Mouse (Mus musculus) mesoderm, embryonic 11.5 days (tissue): ENCODE measurements at regions not wholly inside any gene's neighbourhood (a gene's known extent, or its start where the extent isn't known, plus 50 kb on each side); places are given as distances from the start of the nearest gene placed in this dataset.

Experiments used
- DNase-seq: peaks from one replicate; pipeline ENCODE4 v3.0.0-alpha.2; 2012; ENCODE audit warnings: low read depth, low spot score

DNA sequence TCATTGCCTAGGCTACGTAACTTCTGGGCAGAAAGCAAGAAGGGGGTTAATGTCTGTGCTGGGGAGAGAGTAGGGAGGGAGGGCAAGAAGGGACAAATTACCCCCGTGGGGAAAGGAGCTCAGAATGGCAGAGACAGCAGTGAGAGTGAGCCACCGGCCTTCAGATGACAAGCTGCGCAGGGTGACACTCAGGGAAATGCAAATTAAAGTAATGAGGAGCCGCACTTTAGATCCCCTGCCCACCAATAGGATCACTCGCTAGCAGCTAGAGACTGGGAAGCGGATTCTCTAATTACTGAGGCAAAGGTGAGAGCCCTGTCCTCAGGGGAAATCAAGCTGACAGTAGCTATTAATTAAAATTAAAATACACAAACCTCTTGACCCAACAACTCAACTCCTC is 202.5 kb downstream of the Arhgef10l start:
- DNase-seq, result no peak

DNA sequence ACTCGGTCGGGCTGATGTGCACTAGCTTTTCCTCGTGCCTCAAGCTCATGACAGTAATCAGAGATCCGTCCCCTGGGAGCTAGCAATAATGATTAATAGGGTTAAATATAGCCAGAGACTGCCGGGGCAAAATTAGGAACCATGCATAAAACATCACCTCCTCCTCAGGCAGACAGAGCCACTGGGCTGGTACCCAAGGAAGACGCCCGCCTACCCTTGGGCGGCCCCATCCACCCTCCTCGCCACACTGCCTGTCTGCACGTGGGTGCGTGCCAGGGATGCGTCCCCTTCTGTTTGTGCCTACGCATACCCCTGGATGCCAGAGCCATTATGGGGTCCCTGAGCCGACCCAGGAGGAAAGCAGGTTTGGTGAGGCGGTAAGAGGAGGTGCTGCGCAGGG is 204.5 kb downstream of the Arhgef10l start:
- DNase-seq, result no peak

DNA sequence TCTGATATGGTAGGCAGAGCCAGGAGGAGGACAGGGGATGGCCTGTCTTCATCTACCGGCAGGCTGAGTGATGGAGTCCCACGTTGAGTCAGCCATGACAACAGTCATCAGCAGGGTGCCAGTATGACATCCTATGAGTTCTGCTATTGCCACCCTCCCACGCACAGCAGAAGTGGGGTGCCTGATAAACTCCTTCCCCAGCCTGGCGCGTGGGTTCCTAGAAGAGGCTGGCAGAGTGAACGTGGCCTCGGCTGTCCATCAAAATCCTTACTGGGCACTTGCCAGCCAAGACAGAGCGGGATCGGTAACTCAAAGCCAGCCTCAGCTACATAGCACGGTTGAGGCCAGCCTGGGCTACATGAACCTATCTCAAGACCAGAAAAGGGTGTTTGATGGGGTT is 202.5 kb upstream of the Igsf21 start:
- DNase-seq, result no peak

DNA sequence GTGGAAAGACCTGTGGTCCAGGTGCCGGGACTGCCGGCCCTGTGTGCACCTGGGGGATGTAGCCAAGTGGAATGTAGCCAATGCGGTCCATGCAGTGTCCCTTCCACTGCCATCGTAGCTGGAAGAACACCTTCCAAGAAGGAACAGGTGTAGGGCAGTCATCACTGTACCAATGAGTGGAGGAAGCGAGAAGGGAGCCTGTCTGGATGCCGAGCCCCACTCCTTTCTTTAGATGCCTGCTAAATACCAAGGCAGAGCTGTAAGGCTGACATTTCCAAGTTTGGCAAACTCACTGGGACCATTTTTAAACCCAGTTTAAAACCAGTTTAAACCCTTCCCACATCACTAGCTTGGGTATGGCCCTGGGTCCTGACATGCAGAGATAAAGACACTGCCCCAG is 199.9 kb upstream of the Igsf21 start:
- DNase-seq, result no peak

DNA sequence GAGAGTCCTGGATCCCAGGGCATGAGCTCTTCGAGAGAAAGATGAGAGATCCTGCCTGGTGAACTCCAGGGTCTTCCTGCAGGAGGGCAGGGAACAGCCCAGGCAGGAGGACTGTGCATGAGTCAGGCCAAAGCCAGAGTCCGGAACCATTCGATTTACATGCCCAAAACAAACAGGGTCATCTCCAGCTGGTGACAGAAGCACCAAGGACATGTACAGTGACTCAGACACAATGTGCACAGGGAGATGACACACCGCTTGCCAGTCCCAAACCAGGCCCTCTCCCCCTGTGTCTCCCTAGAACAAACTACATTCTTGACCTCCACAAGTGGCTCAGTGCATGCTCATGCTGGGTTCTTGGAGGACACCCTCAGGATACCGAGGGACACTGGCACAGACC is 199.3 kb upstream of the Igsf21 start:
- no peak for DNase-seq

DNA sequence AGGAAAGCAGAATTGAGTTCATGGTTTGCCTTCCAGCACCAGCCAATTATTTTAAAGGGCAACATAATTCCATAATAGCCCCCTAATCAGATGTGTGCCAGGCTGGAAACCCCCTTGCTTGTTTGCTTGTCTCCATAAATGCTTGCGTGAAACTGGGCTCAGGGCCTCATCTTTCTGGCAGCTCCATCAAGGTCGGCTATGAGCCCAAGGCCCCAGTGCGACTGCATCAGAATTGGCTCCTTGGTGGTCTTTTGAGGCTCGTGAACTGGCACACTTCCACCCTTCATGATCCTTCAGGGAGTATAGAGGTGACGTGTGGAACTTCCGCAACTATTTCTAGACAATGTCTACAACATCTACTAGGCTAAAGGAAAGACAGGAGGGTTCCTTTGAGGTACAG is 196.6 kb upstream of the Igsf21 start:
- no peak for DNase-seq

DNA sequence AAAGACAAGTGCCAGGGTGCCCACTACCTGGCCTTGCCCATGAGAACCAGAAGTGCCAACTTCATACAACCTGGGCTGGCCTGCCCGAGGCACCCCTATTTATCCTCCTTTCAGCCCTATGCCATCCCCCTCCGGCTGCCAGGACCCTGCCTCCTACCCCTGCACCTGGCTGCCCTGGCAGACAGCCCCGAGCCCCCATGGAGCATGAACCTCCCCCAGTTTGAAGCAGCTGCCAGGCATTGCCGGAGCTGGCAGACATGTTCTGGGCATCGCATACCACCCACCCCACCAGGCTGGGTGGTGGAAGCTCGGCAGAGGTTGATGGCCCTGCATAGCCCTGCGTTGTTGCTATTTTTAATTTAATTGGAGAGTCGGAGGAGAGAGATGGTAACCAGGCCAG is 195.2 kb upstream of the Igsf21 start:
- no peak for DNase-seq

DNA sequence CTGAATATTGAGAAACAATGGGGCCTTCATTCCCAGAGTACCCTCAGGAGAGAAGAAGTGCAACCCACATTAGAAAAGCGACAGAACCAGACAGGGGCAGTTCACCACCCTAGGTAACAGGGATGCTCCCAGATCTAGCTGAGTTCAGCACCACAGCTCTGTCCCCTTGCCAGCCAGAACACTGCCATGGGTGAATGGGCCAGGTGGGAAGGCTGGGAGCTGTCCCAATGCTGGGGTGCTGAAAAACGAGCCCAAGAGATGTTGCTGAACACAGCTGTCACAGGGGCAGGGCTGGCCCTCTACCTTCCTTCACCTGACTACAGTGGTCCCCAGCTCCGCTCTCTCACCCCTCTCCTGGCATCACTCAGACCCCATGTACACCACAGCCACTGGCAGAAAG is 193.3 kb upstream of the Igsf21 start:
- peak; percentile 80 for DNase-seq

DNA sequence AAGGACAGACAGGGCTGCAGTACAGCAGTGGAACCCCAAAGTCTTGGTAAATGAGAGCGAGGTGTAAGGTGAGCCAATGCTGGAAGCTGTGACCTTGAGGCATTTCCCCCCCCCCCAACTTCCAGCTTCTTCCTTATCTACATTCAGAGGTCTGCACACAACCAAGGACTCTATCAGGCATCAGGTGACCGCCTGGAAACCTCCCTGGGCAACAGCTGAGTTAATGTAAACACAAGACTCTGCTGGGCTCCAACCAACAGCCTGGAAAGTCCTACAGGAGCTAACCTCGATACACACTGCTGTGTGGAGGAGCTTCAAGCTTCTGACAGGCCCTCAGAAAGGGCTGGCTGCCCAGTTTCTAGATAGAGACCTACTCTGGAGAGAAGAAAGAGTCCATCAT is 189.4 kb upstream of the Igsf21 start:
- no peak for DNase-seq

DNA sequence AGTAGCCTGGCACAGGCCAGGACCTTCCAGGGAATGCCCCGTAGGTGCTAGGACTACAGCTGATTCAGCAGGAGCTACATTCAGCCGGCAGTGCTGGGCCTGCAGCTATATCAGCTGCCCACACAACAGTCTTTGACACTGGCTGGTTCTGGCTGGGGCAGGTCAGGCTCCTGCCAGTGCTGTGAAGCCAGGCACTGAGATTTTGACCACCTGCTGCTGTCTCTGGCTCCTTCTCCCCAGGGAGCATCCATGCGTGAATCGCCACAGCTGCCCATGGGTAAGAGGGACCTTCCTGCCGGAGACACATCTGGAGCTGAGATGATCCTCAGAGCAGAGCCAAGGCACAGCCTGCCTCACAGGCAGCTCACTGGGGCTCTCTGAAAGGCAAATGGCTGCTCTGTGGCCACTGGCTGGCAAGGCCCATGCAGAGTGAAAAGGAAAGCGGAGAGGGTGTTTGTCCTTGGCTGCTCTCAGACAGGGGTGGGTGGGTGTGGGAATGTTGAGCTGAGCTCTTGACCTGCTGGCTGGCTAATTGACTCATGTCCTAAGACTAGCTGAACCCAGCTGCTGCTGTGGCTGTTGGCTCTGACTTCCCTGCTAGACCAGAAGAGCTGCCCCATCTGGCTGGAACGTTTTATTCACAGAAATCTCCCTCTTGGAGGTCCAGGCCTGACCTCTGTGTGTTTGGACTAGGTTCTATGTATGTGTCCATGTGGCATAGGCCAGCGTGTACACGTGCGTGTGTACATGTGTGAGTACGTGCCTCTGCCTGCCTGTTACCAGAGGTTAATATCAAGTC is 187.4 kb upstream of the Igsf21 start:
- DNase-seq, result no peak

DNA sequence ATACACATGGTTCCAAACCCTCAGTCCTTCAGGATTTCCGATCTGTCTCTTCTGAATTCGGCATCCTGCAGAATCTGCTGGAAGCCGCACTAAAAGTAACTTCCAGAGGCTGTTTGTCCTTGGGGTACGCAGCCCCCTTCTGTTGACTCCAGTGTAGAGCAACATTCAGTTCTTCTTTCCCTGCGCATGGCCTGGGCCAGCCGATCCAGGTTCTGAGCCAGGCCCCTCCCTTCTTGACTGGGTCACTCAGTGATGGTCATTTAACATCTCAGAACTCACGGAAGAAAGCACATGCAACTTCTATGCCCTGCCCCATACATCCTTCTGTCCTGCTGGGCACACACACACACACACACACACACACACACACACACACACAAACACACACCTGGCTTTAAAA is 185.5 kb upstream of the Igsf21 start:
- DNase-seq, result no peak

DNA sequence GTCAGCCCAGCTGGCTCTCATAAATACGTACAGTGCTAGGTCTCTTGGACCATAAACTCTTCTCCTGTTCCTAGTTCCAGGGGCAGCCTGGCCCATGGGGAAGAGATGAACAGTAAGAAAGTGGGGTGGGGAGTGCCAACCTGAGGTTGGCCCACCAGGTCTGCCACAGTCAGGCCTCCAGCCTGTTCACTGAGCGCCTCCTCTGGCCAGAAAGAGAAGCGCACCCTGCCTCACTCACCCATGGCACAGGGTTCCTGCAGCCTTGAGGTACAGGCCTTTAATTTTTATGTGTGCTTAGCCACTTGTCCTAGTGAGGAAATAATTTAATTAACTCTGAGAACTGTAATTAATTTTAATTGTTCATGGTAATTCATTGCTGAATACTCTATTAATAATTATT is 180.5 kb upstream of the Igsf21 start:
- no peak for DNase-seq

DNA sequence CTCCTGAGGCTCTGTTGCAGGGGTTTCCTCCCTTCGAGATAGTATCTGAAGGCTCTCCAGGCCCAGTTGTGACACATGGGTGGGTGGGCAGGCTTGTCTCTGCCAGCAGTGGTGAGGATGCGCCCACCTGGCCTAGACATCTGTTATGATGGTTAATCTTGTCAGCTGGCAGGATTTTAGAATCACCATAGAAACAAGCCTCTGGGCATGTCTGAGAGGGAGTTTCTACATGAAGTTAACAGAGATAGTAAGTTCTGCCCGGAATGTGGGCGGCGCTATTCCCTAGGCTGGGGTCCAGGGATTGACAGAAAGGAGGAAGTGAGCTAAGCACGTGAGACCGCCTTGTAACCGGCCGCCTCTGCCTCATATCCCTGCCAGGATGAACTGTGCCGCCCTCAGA is 177.2 kb upstream of the Igsf21 start:
- DNase-seq, result no peak

DNA sequence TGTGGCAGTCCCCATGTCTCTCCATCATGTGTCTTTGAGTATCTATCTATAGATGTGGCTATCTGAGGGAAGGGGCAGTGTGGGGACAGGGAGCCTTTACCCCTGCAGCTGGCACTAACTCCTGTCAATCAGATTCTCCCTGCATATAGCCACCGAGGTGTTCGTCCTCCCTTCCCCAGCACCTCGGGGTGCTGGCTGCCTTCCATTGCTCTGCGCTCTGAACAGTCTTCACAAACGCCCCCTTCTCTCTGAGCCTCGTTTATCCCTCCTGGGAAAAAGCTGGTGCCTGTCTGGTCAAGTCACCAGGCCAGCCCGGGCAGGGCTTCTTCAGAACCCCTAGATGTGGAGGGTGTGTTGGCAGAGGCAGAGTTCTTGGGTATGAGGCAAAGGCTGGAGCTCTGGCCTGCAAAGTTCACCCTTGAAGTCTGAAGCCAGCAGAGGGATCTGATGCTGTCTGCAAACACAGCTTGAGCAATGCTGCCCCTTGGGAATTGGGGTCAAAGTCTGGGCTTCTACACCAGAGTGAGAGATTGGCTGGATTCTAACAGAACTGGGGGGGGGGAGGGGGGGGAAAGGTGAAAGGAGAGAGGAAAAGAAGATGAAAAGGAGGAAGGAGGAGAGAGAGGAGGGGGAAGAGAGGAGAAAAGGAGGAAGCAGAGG is 175.5 kb upstream of the Igsf21 start:
- no peak for DNase-seq

DNA sequence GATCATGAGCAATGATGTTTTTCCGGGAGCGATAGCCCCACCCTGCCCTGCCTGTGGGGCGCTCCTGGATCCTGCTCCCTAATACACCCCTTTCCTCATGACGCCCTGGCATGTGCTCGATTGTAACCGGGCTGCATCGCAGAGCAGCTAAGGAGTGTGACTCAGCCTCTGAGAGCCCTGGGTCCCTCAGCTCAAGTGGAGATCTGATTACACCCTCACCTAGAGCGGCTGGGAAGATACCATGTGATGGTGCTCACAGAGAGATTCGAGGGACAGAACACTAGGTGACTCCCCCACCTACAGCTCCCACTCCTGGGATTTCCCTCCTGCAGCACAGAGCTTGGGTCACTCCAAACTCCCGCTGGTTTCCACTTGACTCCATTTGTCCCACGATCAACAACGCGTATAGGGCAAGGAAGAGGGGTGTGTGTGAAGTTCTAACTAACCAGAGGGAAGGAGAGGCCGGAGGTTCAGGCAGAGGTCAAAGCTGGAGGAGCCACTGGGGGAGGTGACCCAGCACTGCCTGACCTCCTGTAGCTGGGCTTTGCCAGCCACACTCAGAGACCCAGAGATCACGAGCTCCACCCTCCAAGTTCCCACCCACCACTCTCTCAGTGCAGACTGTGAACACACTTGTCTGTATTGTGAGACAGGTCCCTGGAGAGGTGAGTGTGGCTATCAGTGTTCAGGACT is 173.3 kb upstream of the Igsf21 start:
- no peak for DNase-seq

DNA sequence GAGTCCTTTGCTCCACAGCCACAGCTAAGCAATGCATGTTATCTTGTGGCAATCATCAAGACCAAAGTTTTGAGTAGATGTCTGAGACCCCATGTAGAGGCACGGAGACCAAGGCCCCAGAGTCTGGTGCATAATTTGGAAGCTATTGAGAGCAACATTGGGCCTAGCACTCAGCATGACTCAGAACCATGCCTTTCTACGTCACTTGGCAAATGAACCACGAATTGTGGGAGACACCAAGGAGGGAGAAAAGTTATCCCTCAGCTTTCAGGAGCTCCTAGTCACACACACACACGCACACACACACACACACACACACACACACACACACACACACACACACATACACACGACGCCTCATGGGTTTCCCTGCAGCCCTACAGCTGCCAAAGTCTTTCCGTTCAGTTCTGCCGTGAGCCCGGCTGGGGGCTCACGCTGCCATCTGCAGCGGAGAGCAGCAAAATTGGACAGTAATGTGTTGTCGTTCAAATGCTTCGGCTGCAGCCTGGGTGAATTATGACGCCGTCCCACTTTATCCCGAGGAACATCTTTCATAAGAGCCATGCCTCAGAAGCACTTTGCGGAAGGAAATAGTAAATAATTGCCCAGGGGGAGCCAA is 165.8 kb upstream of the Igsf21 start:
- no peak for DNase-seq

DNA sequence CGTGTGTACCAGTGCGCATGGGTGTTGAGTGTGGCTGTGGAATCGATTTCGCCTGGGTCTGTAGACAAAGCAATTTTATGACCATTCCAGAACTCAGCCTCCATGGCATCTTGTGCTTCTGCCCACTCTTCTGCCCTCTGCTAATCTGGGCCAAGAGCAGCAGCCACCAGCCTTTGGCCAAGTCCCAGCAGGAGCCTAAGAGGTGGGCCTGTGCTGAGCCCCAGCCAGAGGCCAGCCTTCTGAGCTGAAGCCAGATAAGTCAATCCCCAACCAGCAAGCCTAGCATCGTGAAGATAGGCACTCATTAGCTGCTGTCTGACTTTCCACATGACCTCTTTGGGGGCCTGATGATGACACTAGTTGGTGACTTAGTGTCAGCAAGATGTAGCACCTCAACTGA is 161.9 kb upstream of the Igsf21 start:
- DNase-seq, result no peak

DNA sequence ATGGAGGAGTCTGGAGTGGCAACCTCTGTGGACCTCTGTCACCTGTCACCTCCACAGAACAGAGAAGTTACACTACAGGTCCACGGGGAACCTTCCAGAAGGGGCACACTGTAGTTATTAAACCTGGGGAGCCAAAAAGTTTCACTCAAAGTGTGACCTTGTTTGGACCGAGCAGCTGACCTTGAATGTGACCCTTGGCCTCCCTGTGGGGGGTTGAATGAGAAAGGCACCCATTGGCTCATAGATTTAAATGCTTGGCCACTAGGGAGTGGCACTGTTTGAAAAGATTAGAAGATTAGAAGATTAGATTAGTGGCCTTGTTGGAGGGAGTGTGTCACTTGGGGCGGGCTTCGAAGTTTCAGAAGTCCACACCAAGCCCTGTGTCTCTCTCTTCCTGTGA is 160.3 kb upstream of the Igsf21 start:
- no peak for DNase-seq

DNA sequence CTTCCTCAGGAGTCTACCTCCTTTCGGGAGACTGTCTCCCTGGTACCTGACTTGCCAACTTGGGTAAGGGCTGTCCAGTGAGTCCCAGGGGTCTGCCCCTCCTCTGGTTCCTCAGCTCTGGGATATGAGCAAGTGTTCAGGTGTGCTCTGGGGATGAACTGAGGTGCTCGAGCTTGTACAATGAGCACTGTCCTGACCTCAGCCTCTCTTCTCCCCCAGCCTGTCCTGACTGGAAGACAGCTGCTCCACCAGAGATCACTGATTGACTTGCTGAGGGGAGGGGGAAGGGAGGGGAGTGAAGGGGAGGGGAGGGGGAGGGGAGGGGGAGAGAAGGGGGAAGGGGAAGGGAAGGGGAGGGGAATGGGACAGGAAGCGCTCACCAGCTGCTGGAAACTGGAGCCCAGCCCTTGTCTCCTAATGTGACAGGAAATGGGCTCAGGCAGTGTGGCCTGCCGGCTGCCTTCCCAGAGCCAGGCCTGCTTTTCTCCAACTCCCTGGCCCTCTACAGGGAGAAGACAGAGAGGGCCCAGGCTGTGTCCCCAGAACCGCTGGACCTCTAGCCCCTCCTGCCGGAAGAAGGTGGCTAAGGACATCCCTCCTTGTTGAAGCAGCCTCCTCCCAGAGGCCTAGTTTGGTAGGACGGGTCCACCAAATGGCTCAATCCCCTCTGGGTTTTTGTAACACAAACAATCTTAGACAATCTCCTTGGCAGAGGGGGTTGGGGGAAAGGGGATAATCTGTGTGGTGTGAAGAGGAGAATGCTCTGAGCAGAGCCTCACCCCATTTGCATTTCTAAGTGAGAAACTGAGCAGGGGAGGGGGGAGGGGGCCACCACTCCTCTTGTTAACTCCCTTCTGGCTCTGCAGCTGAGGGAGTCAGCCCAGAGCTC is 159.7 kb upstream of the Igsf21 start:
- DNase-seq, result peak; percentile 67

DNA sequence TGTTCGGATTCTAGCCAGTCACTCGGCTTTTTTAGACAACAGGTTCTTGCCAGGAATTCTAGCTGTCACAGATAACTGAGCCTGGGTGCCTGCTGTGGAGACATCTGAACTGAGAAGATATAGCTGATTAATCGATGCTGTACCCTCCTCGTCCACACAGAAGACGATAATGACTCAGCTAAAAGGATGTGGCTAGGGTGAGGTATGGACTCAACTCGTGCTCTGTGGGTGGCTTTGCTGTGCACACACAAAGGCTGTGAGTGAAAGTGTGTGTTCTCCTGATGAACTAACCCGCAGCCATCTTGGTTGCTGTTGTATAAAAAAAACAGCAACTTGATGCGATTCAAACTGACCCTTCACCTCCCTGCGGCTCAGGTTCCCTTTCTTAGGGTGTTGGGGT is 158.8 kb upstream of the Igsf21 start:
- DNase-seq, result no peak

DNA sequence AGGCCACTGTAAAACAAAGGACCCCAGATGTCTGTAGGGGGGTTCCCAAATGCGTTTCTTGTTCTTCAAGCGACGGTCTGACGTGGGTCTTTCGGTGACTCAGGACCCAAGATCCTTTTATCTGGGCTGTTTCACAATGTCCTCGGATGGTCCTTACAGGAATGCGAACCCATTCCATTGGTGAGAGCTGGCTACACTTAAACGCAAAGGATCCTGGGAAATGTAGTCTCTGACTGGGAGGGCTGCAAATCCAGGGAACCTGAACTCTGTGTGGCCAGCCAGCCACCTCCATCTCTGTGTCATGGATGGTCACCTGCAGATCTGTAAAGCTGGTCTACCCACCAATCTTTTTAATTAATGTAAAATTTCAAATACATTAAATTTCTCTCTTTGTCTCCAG is 156.5 kb upstream of the Igsf21 start:
- DNase-seq, result no peak

DNA sequence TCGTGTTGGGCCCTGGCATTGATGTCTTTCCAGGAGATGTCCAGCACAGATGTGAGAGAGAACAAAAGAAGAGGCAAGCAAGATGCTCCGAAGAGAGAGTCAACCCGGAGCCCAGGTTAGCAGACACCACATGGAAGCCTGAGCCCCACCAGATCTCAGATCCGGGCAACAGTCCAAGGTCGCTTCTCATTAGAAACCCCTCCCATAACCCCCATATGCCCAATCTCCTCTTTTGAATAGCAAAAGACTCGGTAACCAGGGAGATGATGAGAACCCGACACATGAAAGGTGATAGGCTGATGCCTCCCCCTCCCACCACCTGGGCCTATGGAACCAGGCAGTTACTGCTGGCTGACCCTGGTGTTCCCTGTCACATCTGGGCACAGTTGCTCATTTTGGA is 155.7 kb upstream of the Igsf21 start:
- no peak for DNase-seq
